Mouse (Mus musculus): ENCODE data around the gene Aldh3a1. TPM values are rescaled to one million over a fixed set of nuclear protein-coding genes. Genes with fewer than 3 reads are reported as not detected.

Aldh3a1 gene
- total RNA-seq, 4 experiments from 2014 or later, result 0.36 to 0.81 (median 0.55) TPM

DNA sequence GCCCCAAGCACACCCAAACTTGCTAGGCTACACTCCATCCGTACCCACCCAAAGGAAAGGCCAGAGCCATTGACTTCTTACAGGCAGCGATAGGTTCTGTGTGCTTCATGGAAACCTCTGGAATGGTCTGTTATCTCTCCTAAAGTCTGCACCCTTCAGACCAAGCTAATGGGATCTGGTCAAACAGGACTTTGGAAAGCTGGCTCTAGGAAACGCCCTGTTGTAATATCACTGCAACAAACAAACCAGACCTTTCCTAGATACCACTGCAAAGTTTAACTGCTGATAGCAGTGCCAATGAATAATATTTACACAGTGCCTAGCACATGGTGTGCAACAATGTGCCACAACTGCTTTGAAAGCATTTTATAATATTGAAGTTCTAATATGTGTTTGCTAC is 28.7 kb downstream of the Aldh3a1 start:
- DNase-seq (ENCODE audit: low spot score in 2 of 2), result no peak

GRCm38 (mm10) chr11:61244406-61244805 is 37.1 kb downstream of the Aldh3a1 start:
- DNase-seq (ENCODE audit: low spot score in 2 of 2), result no peak

GRCm38 (mm10) chr11:61251741-61252140 is 44.4 kb downstream of the Aldh3a1 start:
- DNase-seq (ENCODE audit: low spot score in 2 of 2), result no peak

DNA sequence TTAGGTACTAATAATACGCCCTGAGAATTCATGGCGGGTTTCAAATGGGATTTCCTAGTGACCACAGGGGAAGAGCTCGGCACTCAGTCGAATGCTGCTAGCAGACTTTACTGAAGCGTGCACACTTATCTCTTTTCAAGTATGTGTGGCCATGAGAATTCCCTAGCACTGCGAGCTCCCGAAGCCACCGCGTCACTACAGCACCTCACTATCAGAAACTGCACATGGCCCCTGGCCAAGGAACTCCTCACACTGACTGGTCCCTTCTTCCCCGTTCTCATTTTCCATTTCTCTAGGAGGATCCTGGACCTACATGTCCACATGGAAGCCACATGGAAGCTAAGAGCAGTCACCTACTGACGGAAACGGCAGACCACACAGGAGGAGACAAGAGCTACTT is 45.5 kb downstream of the Aldh3a1 start:
- no peak for DNase-seq (ENCODE audit: low spot score in 2 of 2)

GRCm38 (mm10) chr11:61259106-61259505 is 51.8 kb downstream of the Aldh3a1 start:
- no peak for DNase-seq (ENCODE audit: low spot score in 2 of 2)

GRCm38 (mm10) chr11:61262516-61262915 is 55.2 kb downstream of the Aldh3a1 start:
- no peak for DNase-seq (ENCODE audit: low spot score in 2 of 2)

- no peak for DNase-seq (ENCODE audit: low spot score in 2 of 2)
Measured at GRCm38 (mm10) chr11:61263841-61264240, 56.5 kb downstream of the Aldh3a1 start.

DNA sequence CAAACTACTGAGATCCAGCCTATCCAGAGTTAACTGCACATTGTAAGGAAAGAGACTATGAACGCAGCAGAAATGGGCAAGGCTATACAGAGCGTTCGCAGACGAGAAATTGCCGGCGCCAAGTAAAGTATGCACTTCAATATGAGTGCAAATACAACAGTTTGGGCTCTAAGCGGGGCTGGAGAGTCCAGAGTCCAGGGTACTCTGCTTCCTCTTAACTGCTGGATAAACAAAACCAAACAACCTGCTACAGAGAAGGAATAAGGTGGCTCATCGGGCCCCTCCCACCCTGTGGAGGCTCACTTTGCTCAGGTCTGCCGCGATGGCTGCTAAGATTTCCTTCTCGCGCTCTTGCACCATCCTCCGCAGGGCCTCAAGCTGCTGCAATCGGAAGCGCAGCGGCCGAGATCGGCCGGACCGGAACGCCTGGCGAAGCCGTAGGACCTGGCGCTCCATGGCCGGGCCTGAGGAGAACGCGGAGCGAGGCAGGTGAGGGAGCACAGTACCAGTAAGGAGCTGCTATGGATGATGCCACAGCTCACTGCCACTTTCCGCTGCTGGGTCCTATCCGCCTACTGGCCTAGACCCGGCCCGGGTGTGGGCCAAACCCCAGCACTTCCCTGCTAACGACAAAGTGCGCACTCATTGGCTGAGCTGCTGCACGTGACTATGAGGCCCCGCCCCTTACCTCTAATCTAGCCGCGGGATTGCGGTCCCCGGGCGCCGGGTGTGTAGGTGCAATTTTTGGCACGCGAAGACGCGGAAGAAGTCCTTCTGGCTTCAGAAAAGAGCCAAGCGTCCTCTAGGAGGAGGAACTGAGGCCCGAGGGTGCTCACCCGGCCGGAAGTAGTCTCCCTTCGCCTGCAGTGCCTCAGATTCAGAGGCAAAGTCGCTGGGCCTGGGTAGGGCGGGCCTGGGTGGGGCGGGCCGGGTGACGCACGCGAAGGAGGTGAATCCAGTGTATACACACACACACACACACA is 59.5 kb downstream of the Aldh3a1 start, which contains the start of gene Aldh3a2:
TSS of gene Aldh3a2 (minus strand) at position 914 of the 983 bp plus-strand sequence.
- peak; percentile 88 to 89 for DNase-seq (ENCODE audit: low spot score in 2 of 2)

Other genes with a start within 250 kb of the Aldh3a1 start
- 10 to 100 TPM; 59.6 to 63.8 (median 62.0) TPM for gene Kcnj12, start 185.0 kb upstream of the Aldh3a1 start, total RNA-seq (2022)
- under 1 TPM in 3 of 4 experiments, not detected in 1; 0.19 to 0.29 (median 0.19) TPM for gene Tnfrsf13b, start 80.8 kb upstream of the Aldh3a1 start, total RNA-seq (2022)
- 10 to 100 TPM; 13.3 to 16.1 (median 15.7) TPM for gene Usp22, start 32.5 kb upstream of the Aldh3a1 start, total RNA-seq (2022)
- gene Aldh3a2, start 59.9 kb downstream of the Aldh3a1 start, total RNA-seq (2022), result 10 to 100 TPM in 3 of 4 experiments, 1 to 10 TPM in 1; 9.5 to 16.0 (median 13.4) TPM
- not detected for gene Slc47a2, start 135.3 kb downstream of the Aldh3a1 start, total RNA-seq (2022)
- 10 to 100 TPM; 13.9 to 19.3 (median 16.7) TPM for gene Slc47a1, start 170.8 kb downstream of the Aldh3a1 start, total RNA-seq (2022)
- under 1 TPM in 1 of 4 experiments, not detected in 3; 0.08 TPM for gene Rnf112, start 246.6 kb downstream of the Aldh3a1 start, total RNA-seq (2022)